In the genomic region with DNA sequence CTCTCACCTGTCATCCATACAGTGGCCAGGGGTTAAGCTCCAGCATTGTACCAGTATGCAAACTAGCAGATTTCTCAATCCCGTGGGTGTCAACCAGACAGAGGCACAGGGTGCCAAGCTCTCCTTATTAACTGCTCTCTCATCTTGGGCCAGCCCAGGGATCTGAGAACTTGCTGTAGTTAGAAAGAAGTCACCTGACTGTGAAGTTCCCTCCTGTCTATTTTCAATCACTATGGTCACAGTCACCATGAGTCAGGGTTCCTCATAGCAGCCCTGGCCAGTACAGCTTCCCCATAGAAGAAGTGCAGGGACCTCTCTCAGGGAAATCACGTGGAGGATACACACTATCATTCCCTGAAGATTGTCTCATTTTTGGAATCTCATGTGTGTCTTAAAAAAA, we compare ENCODE assay signal across 9 mouse cellular contexts.
DNase-seq lines count a peak whose midpoint lies in the region; ATAC-seq and TF ChIP-seq lines count a peak whose summit lies in the region.
"Had no signal": no experiment of that assay in that cellular context is flagged by ENCODE, and none has a peak within 500 bp of the region (broad histone marks: within the 10 kb centered on the region; RNA-seq: fewer than 3 reads in every experiment).

No protein-coding gene starts in this region.

- no peak for TF ChIP-seq POLR2A in lung, adult 2 months (IDR thresholded peaks at IDR 0.05; ENCODE audit: borderline replicate concordance, extremely low read depth, low read depth, low read length)

- no peak overlapping the region for H3K4me2 ChIP-seq in lung, postnatal 0 days (replicated peaks; ENCODE audit: low read depth, low read length)

- H3K9me3 ChIP-seq in lung, postnatal 0 days (ENCODE audit: low read length): no peaks in the 10 kb centered on the region

- peak overlapping the region; percentile 64 for H3K27ac ChIP-seq in gastrocnemius, adult 2 months
- H3K27ac ChIP-seq in lung, postnatal 0 days (ENCODE audit: low read length): peak overlapping the region; percentile 40; the same call in 1 of the 2 replicates

- peak; percentile 62 for DNase-seq in gastrocnemius, adult 2 months
- DNase-seq in gastrocnemius, postnatal 36 days: no peak
- peak; percentile 69 for DNase-seq in lung, postnatal 0 days (ENCODE audit: low spot score)
- no peak for DNase-seq in lung, adult 2 months
- no peak for DNase-seq in right cerebral cortex, postnatal 25 days
- no peak for DNase-seq in cerebellum, adult 11 months

- peak; percentile 61 for ATAC-seq in lung, postnatal 0 days
- ATAC-seq in granulocyte monocyte progenitor cell, adult 5-6 weeks (replicated peaks; ENCODE audit: poor library complexity, severe bottlenecking): peak; percentile 81
- ATAC-seq in megakaryocyte-erythroid progenitor cell, adult 5-6 weeks (replicated peaks; ENCODE audit: low FRiP score, low TSS enrichment, poor library complexity, severe bottlenecking): 0 out of 2 replicates have a peak, but pooled peaks have one; percentile 15
- ATAC-seq: hindbrain, embryonic 16.5 days had no signal

- no peaks in the 10 kb centered on the region for H3K36me3 ChIP-seq in lung, postnatal 0 days (ENCODE audit: insufficient read depth, low read length)

- TF ChIP-seq CTCF in gastrocnemius, adult 2 months (IDR thresholded peaks at IDR 0.05): no peak
- TF ChIP-seq CTCF in lung, postnatal 0 days (IDR thresholded peaks at IDR 0.05): no peak
- no peak for TF ChIP-seq CTCF in lung, adult 2 months (IDR thresholded peaks at IDR 0.05; ENCODE audit: insufficient read depth, low read length)

- H3K9ac ChIP-seq in lung, postnatal 0 days (replicated peaks; ENCODE audit: low read depth): no peak overlapping the region

- no peak overlapping the region for H3K4me3 ChIP-seq in gastrocnemius, adult 2 months
- H3K4me3 ChIP-seq in lung, postnatal 0 days (ENCODE audit: low read depth, low read length): no peak overlapping the region
- H3K4me3 ChIP-seq in lung, adult 2 months (replicated peaks; ENCODE audit: extremely low read depth, low read depth, low read length): no peak overlapping the region

- no peak for TF ChIP-seq EP300 in lung, postnatal 0 days (IDR thresholded peaks at IDR 0.05)

- 43% methylated on average over 2 of the region's 2 CpGs for WGBS in lung, postnatal 0 days
- WGBS in lung, adult 2 months: 30% methylated on average over 2 of the region's 2 CpGs

- H3K27me3 ChIP-seq in lung, postnatal 0 days (replicated peaks; ENCODE audit: insufficient read depth, low read length): no peaks in the 10 kb centered on the region

- H3K4me1 ChIP-seq in lung, postnatal 0 days (ENCODE audit: insufficient read depth, low read depth, low read length): peaks cover 5% of the 10 kb centered on the region; the same call in 1 of the 2 replicates
- peaks cover 26% of the 10 kb centered on the region for H3K4me1 ChIP-seq in lung, adult 2 months (ENCODE audit: control insufficient read depth, insufficient read depth, low read length)

- intact Hi-C loops in gastrocnemius, adult 2 months (cut with DNase I): no loop called here
- intact Hi-C loops in gastrocnemius, postnatal 36 days (cut with DNase I): no loop called here

Comparison
In these comparisons a context has a peak if more than half of its experiments do, and no peak if none do; other contexts are left out.
1. DNase-seq: peak in gastrocnemius, adult 2 months (single experiment) and lung, postnatal 0 days (single experiment); none in gastrocnemius, postnatal 36 days (0 of 2), lung, adult 2 months (single experiment), right cerebral cortex, postnatal 25 days (single experiment) and cerebellum, adult 11 months (single experiment).
2. ATAC-seq: peak in every context shown above with its lines; median percentile 81 in granulocyte monocyte progenitor cell, adult 5-6 weeks; 61 in lung, postnatal 0 days; 15 in megakaryocyte-erythroid progenitor cell, adult 5-6 weeks.